Mouse (Mus musculus) lung, adult 2 months (tissue): ENCODE measurements at regions not wholly inside any gene's neighbourhood (a gene's known extent, or its start where the extent isn't known, plus 50 kb on each side); places are given as distances from the start of the nearest gene placed in this dataset.

Experiments used
- CTCF ChIP-seq: fragments of 200-500 bp; IDR thresholded peaks from 2 replicates; pipeline ENCODE4 v1.5.1; 2011; ENCODE audit warnings: mild to moderate bottlenecking, low read length, control low read depth; ENCODE audit not compliant: insufficient read depth
- POLR2A ChIP-seq: fragments of 200-500 bp; IDR thresholded peaks from 2 replicates; pipeline ENCODE4 v1.6.1; 2011; ENCODE audit warnings: low read depth, mild to moderate bottlenecking, control low read depth, low read length, borderline replicate concordance; ENCODE audit errors: extremely low read depth

DNA sequence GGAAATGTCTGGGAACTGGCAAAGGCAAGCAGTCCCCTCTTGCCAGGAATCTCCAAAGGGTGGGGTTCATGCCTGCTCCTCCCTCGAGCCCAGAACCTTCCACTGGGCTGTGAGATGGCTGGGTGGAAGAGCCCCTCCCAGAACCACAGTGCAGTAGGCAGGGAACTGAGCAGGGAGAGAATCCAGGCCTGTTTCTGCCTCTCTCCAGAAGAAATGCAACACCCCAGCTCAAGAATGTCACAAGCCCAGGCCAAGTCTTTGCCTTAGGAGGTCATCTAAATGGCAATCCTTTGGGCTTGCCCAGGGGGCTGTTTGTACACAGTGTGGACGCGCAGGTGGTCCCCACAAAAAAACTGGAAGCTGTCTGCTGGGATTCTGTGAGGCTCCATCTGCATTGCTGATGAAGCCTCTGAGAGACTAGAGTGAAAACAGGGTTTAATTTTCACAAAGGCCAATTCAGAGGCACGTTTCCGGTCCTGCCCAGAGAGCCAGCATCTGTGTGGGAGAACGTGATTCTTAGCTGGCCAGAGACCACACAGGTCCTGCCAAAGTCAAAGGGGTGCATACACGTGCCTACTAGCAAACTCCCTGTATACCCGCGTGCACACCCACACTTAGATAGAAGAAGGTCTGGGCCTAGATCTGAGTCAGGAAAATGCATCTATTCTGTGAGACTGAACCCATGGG, 129.0 kb downstream of the Hmg20a start:
- no peak for TF ChIP-seq CTCF
- TF ChIP-seq POLR2A: no peak
